Mouse (Mus musculus): Measurements from ENCODE around the gene Apc2.

DNA sequence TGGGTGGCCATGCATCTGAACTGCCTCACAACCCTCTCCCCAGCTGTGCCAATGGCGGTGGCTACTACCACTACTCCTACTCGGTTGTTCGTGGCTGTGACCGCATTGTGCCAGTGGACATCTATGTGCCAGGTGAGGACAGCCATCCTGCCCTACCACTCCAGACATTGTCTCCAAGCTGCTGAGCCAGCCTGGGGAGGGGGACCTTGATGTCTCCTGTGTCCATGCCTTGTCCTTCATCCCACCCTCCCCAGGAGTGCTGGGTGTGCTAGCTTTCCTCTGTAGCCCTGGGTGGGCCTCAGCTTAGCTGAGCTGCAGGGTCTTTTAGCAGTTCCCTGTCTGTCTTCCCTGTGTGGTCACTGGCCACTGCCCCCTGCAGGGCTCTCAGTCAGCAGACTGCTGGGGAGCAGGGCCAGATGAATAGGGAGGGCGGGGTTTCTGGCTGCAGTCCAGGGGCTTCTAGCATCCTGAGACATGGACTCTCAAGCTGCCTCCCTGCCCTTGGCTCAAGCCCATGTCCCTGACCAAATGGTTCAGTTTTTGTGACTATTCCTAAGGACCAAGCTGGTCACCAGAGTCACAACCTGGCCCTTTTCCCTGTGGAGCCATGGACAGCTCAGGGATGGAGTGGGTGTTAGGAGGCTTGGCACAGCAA lies 39.8 kb upstream of the Apc2 start:
- TF ChIP-seq TAL1 (IDR thresholded peaks at IDR 0.05; ENCODE audit: low read length) (no peak), GATA1 (IDR thresholded peaks at IDR 0.05; ENCODE audit: low read length) (no peak)

Data from erythroblast, embryonic 14.5 days (primary cell).